9 mouse cellular contexts compared by ENCODE assay signal in genomic region chr13:23464224-23464637, GRCm38 (mm10). TPM values are rescaled to one million over a fixed set of nuclear protein-coding genes. Genes with fewer than 3 reads are reported as not detected.
DNase-seq lines count a peak whose midpoint lies in the region; ATAC-seq and TF ChIP-seq lines count a peak whose summit lies in the region.
"Had no signal": no experiment of that assay in that cellular context is flagged by ENCODE, and none has a peak within 500 bp of the region (broad histone marks: within the 10 kb centered on the region; RNA-seq: fewer than 3 reads in every experiment).

No protein-coding gene starts in this region.

- no peak for TF ChIP-seq EP300 in MEL (IDR thresholded peaks at IDR 0.05; ENCODE audit: low read depth in 1 of 2, low read length in 2 of 2)

- H3K4me2 ChIP-seq in heart, embryonic 14.5 days (ENCODE audit: low read length): peak overlapping the region; percentile 80

- ATAC-seq in frontal cortex, adult (ENCODE audit: low TSS enrichment): peak; percentile 56
- peak; percentile 19; the same call in 1 of the 2 replicates for ATAC-seq in common myeloid progenitor, adult 5-6 weeks (replicated peaks; ENCODE audit: low read depth, poor library complexity, severe bottlenecking)
- peak; percentile 44; the same call in 1 of the 2 replicates for ATAC-seq in heart, embryonic 14.5 days (ENCODE audit: insufficient number of reproducible peaks, insufficient read depth, low FRiP score, low read depth)

- peak overlapping the region; percentile 41 to 66 for H3K4me3 ChIP-seq in MEL (ENCODE audit: control insufficient read depth in 1 of 2, insufficient read depth in 1 of 2, low read depth in 2 of 2, low read length in 2 of 2)
- H3K4me3 ChIP-seq in heart, embryonic 14.5 days (ENCODE audit: control insufficient read depth in 1 of 2, insufficient read depth in 1 of 2, low read depth in 1 of 2, low read length in 2 of 2): peak overlapping the region; percentile 62 to 66
- peak overlapping the region; percentile 93 for H3K4me3 ChIP-seq in megakaryocyte, embryonic 14.5 days (replicated peaks)

- H3K9me3 ChIP-seq in MEL (replicated peaks; ENCODE audit: insufficient read depth, low read length): no peaks in the 10 kb centered on the region
- no peaks in the 10 kb centered on the region for H3K9me3 ChIP-seq in heart, embryonic 14.5 days (ENCODE audit: control insufficient read depth, low read length)
- H3K9me3 ChIP-seq in megakaryocyte, embryonic 14.5 days: no peaks in the 10 kb centered on the region

- no peaks in the 10 kb centered on the region for H3K27me3 ChIP-seq in MEL (ENCODE audit: control insufficient read depth in 1 of 2, insufficient read depth in 2 of 2, low read length in 2 of 2)
- no peaks in the 10 kb centered on the region for H3K27me3 ChIP-seq in heart, embryonic 14.5 days (ENCODE audit: control insufficient read depth, insufficient read depth, low read length)
- H3K27me3 ChIP-seq in megakaryocyte, embryonic 14.5 days (replicated peaks): peaks cover 9% of the 10 kb centered on the region

- peaks cover 0 to 8% of the 10 kb centered on the region in 2 experiments; a peak in 2 of 4 replicates for H3K4me1 ChIP-seq in MEL (ENCODE audit: control insufficient read depth in 1 of 2, insufficient read depth in 2 of 2, low read length in 2 of 2)
- peaks cover 7 to 20% of the 10 kb centered on the region in 2 experiments for H3K4me1 ChIP-seq in heart, embryonic 14.5 days (ENCODE audit: control insufficient read depth in 2 of 2, insufficient read depth in 2 of 2, low read length in 2 of 2)
- peaks cover 49% of the 10 kb centered on the region for H3K4me1 ChIP-seq in megakaryocyte, embryonic 14.5 days

- no peak for TF ChIP-seq RAD21 in MEL (IDR thresholded peaks at IDR 0.05; ENCODE audit: low read depth, low read length)

- WGBS in heart, embryonic 14.5 days: under 1% methylated on average over 29 of the region's 29 CpGs

- no peaks in the 10 kb centered on the region for H3K79me2 ChIP-seq in MEL (ENCODE audit: control insufficient read depth, insufficient read depth, low read length, poor library complexity)

- no peak overlapping the region for H3K27ac ChIP-seq in MEL (ENCODE audit: control insufficient read depth, low read depth, low read length)
- peak overlapping the region; percentile 28 to 33; a peak in 1 of 4 replicates for H3K27ac ChIP-seq in heart, embryonic 14.5 days (replicated peaks in 1 of 2; ENCODE audit: control insufficient read depth in 1 of 2, insufficient read depth in 1 of 2, low read depth in 2 of 2, low read length in 2 of 2)

- peak overlapping the region; percentile 54 for H3K9ac ChIP-seq in MEL (ENCODE audit: control insufficient read depth, low read depth, low read length, poor library complexity, severe bottlenecking)
- peak overlapping the region; percentile 76 for H3K9ac ChIP-seq in heart, embryonic 14.5 days (ENCODE audit: low read length)

- no peak for DNase-seq in frontal cortex, postnatal 25 days (ENCODE audit: low spot score in 2 of 2)
- DNase-seq in MEL (ENCODE audit: low read depth, low spot score): peak; percentile 55
- peak; percentile 45 to 53 for DNase-seq in kidney, postnatal 4 days
- peak; percentile 19 to 23 for DNase-seq in spleen, postnatal 14 days (ENCODE audit: low spot score in 2 of 2)

- peaks cover 0 to 10% of the 10 kb centered on the region in 2 experiments; a peak in 2 of 4 replicates for H3K36me3 ChIP-seq in MEL (ENCODE audit: control insufficient read depth in 1 of 2, insufficient read depth in 2 of 2, low read length in 2 of 2)
- H3K36me3 ChIP-seq in heart, embryonic 14.5 days (ENCODE audit: control insufficient read depth, insufficient read depth, low read length): no peaks in the 10 kb centered on the region
- H3K36me3 ChIP-seq in megakaryocyte, embryonic 14.5 days (replicated peaks; ENCODE audit: low read length): no peaks in the 10 kb centered on the region

- TF ChIP-seq POLR2A in MEL (IDR thresholded peaks at IDR 0.05; ENCODE audit: control insufficient read depth in 1 of 2, insufficient read depth in 1 of 2, low read depth in 1 of 2, low read length in 2 of 2, poor library complexity in 1 of 2): no peak

- TF ChIP-seq CTCF in MEL (IDR thresholded peaks at IDR 0.05 in 2 of 3, conservative IDR thresholded peaks at IDR 0.05 in 1 of 3; ENCODE audit: control insufficient read depth in 1 of 3, insufficient read depth in 1 of 3, low read depth in 2 of 3, low read length in 3 of 3, poor library complexity in 1 of 3, severe bottlenecking in 1 of 3): no peak

TF ChIP-seq in MEL, 35 proteins besides CTCF, POLR2A, EP300 and RAD21:
- TF ChIP-seq ZC3H11A (IDR thresholded peaks at IDR 0.05; ENCODE audit: low read depth, low read length): no peak
- no peak for TF ChIP-seq GABPA (IDR thresholded peaks at IDR 0.05; ENCODE audit: low read depth, low read length)
- TF ChIP-seq NRF1 (IDR thresholded peaks at IDR 0.05; ENCODE audit: insufficient read depth, low read depth, low read length, poor library complexity, severe bottlenecking): no peak
- no peak for TF ChIP-seq CHD1 (IDR thresholded peaks at IDR 0.05; ENCODE audit: low read depth, low read length)
- no peak for TF ChIP-seq TAL1 (IDR thresholded peaks at IDR 0.05; ENCODE audit: low read length)
- no peak for TF ChIP-seq MAX (IDR thresholded peaks at IDR 0.05; ENCODE audit: low read length)
- no peak for TF ChIP-seq MAZ (IDR thresholded peaks at IDR 0.05; ENCODE audit: low read depth, low read length)
- no peak for TF ChIP-seq SMC3 (IDR thresholded peaks at IDR 0.05; ENCODE audit: low read depth, low read length)
- no peak for TF ChIP-seq JUND (IDR thresholded peaks at IDR 0.05; ENCODE audit: low read depth, low read length)
- no peak for TF ChIP-seq TCF12 (IDR thresholded peaks at IDR 0.05; ENCODE audit: low read depth, low read length)
- no peak for TF ChIP-seq HCFC1 (IDR thresholded peaks at IDR 0.05; ENCODE audit: low read depth, low read length)
- no peak for TF ChIP-seq USF2 (IDR thresholded peaks at IDR 0.05; ENCODE audit: borderline replicate concordance in 1 of 2, insufficient read depth in 1 of 2, low read depth in 1 of 2, low read length in 2 of 2)
- no peak for TF ChIP-seq MEF2A (IDR thresholded peaks at IDR 0.05; ENCODE audit: extremely low read depth, insufficient replicate concordance, low read depth, low read length, poor library complexity, severe bottlenecking)
- no peak for TF ChIP-seq ETS1 (IDR thresholded peaks at IDR 0.05; ENCODE audit: low read depth, low read length)
- no peak for TF ChIP-seq ZMIZ1 (IDR thresholded peaks at IDR 0.05; ENCODE audit: low read depth, low read length)
- no peak for TF ChIP-seq GATA1 (IDR thresholded peaks at IDR 0.05; ENCODE audit: low read depth, low read length)
- no peak for TF ChIP-seq POLR2AphosphoS5 (IDR thresholded peaks at IDR 0.05; ENCODE audit: borderline replicate concordance, low read depth, low read length)
- no peak for TF ChIP-seq ZNF384 (IDR thresholded peaks at IDR 0.05; ENCODE audit: low read depth, low read length)
- TF ChIP-seq USF1 (IDR thresholded peaks at IDR 0.05; ENCODE audit: low read depth, low read length): no peak

RNA-seq across cellular contexts. Expression of gene Btn1a1, which starts 1.5 kb away (rescaled TPM):
- 0.07 TPM in 1 of 2 replicates, not detected in the other for total RNA-seq in MEL (2012; rRNA removed)
- under 1 TPM in 1 of 2 experiments, not detected in 1; 0.25 TPM for polyA plus RNA-seq in MEL (2012; ENCODE audit: insufficient read depth in 1 of 2, insufficient read length in 2 of 2, low read depth in 1 of 2, low replicate concordance in 2 of 2, missing spikeins in 1 of 2)
- total RNA-seq in common myeloid progenitor, adult 5-6 weeks (2017): not detected in 2 replicates
- 1.7 and 1.9 TPM in 2 replicates for polyA plus RNA-seq in heart, embryonic 14.5 days (2014; fragmentation: Nextera tagmentation; extraction: Ambion mirVana)
- not detected in 2 replicates for polyA plus RNA-seq in megakaryocyte, embryonic 14.5 days (2012; ENCODE audit: insufficient read depth, low replicate concordance)
- total RNA-seq: layer of hippocampus, postnatal 25 days had no signal

RNA-seq across cellular contexts. Expression of gene Btn2a2, which starts 24.4 kb away (rescaled TPM):
- not detected in 2 replicates for total RNA-seq in MEL (2012; rRNA removed)
- not detected for polyA plus RNA-seq in MEL (2012; ENCODE audit: insufficient read depth in 1 of 2, insufficient read length in 2 of 2, low read depth in 1 of 2, low replicate concordance in 2 of 2, missing spikeins in 1 of 2)
- not detected in 2 replicates for total RNA-seq in common myeloid progenitor, adult 5-6 weeks (2017)
- polyA plus RNA-seq in heart, embryonic 14.5 days (2014; fragmentation: Nextera tagmentation; extraction: Ambion mirVana): 0.40 and 0.43 TPM in 2 replicates
- not detected in 2 replicates for polyA plus RNA-seq in megakaryocyte, embryonic 14.5 days (2012; ENCODE audit: insufficient read depth, low replicate concordance)

RNA-seq across cellular contexts. Expression of gene Abt1, which starts 40.6 kb away (rescaled TPM):
- total RNA-seq in MEL (2012; rRNA removed): 12.5 and 16.2 TPM in 2 replicates
- 10 to 100 TPM in 1 of 2 experiments, not detected in 1; 14.2 TPM for polyA plus RNA-seq in MEL (2012; ENCODE audit: insufficient read depth in 1 of 2, insufficient read length in 2 of 2, low read depth in 1 of 2, low replicate concordance in 2 of 2, missing spikeins in 1 of 2)
- 14.7 and 15.6 TPM in 2 replicates for total RNA-seq in common myeloid progenitor, adult 5-6 weeks (2017)
- 8.3 and 9.1 TPM in 2 replicates for polyA plus RNA-seq in heart, embryonic 14.5 days (2014; fragmentation: Nextera tagmentation; extraction: Ambion mirVana)
- polyA plus RNA-seq in megakaryocyte, embryonic 14.5 days (2012; ENCODE audit: insufficient read depth, low replicate concordance): 1.6 and 7.8 TPM in 2 replicates

Comparison
In these comparisons a context has a peak if more than half of its experiments do, and no peak if none do; other contexts are left out.
1. DNase-seq: peak in MEL (single experiment), kidney, postnatal 4 days (2 of 2) and spleen, postnatal 14 days (2 of 2); none in frontal cortex, postnatal 25 days (0 of 2).
2. Peak in every context shown above with its lines, with median percentiles within 50 percentile points of each other: ATAC-seq and H3K4me3 ChIP-seq.